Mouse (Mus musculus) brain, embryonic 14.5 days (tissue): ENCODE measurements at regions not wholly inside any gene's neighbourhood (a gene's known extent, or its start where the extent isn't known, plus 50 kb on each side); places are given as distances from the start of the nearest gene placed in this dataset.
A peak's percentile ranks its signal among the peaks of the same experiment; 100 is the strongest.

Experiments used
- DNase-seq: peaks from one replicate; pipeline ENCODE4 v3.0.0-alpha.2; 2011; ENCODE audit warnings: low read depth
- CTCF ChIP-seq: fragments of 200-500 bp; IDR thresholded peaks from 2 replicates; pipeline ENCODE4 v1.5.1; 2012; ENCODE audit warnings: inconsistent platforms, mild to moderate bottlenecking, moderate library complexity, borderline replicate concordance; ENCODE audit not compliant: insufficient read depth, insufficient read length; ENCODE audit errors: extremely low read depth
- POLR2A ChIP-seq: fragments of 200-500 bp; IDR thresholded peaks from 2 replicates; pipeline ENCODE4 v1.6.1; 2012; ENCODE audit warnings: mild to moderate bottlenecking, inconsistent platforms, borderline replicate concordance; ENCODE audit not compliant: poor library complexity, insufficient read depth, insufficient read length, severe bottlenecking; ENCODE audit errors: extremely low read depth

- DNase-seq, result peak; percentile 22
- TF ChIP-seq CTCF (no peak), POLR2A (no peak)
These were observed 50.0 kb upstream of the Rhoj start for GRCm38 (mm10) chr12:75258101-75258500.
